Mouse (Mus musculus) hindbrain, embryonic 14.5 days (tissue): Measurements from ENCODE around the gene Tac4. TPM values are rescaled to one million over a fixed set of nuclear protein-coding genes. Genes with fewer than 3 reads are reported as not detected.

Experiments used
- polyA plus RNA-seq: library from polyadenylated mRNA; unstranded; fragments of >200 nt; fragmentation: Nextera tagmentation; extraction: Ambion mirVana; gene quantifications from 2 replicates; pipeline ENCODE4 v1.2.1, GENCODE M21; 2014

Gene Tac4
- polyA plus RNA-seq, 1 experiment from 2014 or later = not detected

Other genes starting within 250 kb of the Tac4 start
- gene Pdk2, start 220.2 kb upstream of the Tac4 start, polyA plus RNA-seq = 22.7 and 25.2 TPM in 2 replicates
- 15.6 and 16.9 TPM in 2 replicates for gene Itga3, start 184.7 kb upstream of the Tac4 start, polyA plus RNA-seq
- gene Dlx3, start 141.4 kb upstream of the Tac4 start, polyA plus RNA-seq = 0.07 and 0.27 TPM in 2 replicates
- gene Dlx4, start 115.3 kb upstream of the Tac4 start, polyA plus RNA-seq = not detected in 2 replicates
- gene Kat7, start 48.7 kb downstream of the Tac4 start, polyA plus RNA-seq = 58.1 and 71.0 TPM in 2 replicates
- 2.8 and 3.5 TPM in 2 replicates for gene Fam117a, start 75.5 kb downstream of the Tac4 start, polyA plus RNA-seq
- 144 and 153 TPM in 2 replicates for gene Slc35b1, start 123.2 kb downstream of the Tac4 start, polyA plus RNA-seq
- gene Spop, start 152.6 kb downstream of the Tac4 start, polyA plus RNA-seq = 160 and 167 TPM in 2 replicates